Mouse (Mus musculus) forebrain, embryonic 16.5 days (tissue): ENCODE measurements around the gene Txndc8. TPM values are rescaled to one million over a fixed set of nuclear protein-coding genes. Genes with fewer than 3 reads are reported as not detected.

Experiments
- ATAC-seq: fragments of 200-750 bp; cut with Nextera tagmentation; 2 replicates; pipeline ENCODE4 v1.8.0; 2017; ENCODE audit warnings: mild to moderate bottlenecking, moderate library complexity
- H3K27ac ChIP-seq: fragments of 300-500 bp; sonication (generic); 2 replicates; pipeline ENCODE4 v1.5.1; 2014; ENCODE audit warnings: low read length, control low read depth
- H3K27me3 ChIP-seq: fragments of 300-500 bp; sonication (generic); replicated peaks from 2 replicates; pipeline ENCODE4 v1.6.1; 2014; ENCODE audit warnings: low read length; ENCODE audit not compliant: control insufficient read depth, insufficient read depth
- H3K36me3 ChIP-seq: fragments of 300-500 bp; sonication (generic); 2 replicates; pipeline ENCODE4 v1.6.1; 2014; ENCODE audit not compliant: control insufficient read depth, insufficient read depth
- H3K4me1 ChIP-seq: fragments of 300-500 bp; sonication (generic); replicated peaks from 2 replicates; pipeline ENCODE4 v1.6.1; 2014; ENCODE audit warnings: low read length; ENCODE audit not compliant: control insufficient read depth, insufficient read depth
- H3K4me2 ChIP-seq: fragments of 300-500 bp; sonication (generic); 2 replicates; pipeline ENCODE4 v1.6.1; 2014; ENCODE audit warnings: mild to moderate bottlenecking, low read length, control low read depth
- H3K4me3 ChIP-seq: fragments of 300-500 bp; sonication (generic); replicated peaks from 2 replicates; pipeline ENCODE4 v1.5.1; 2014; ENCODE audit warnings: mild to moderate bottlenecking, low read length, control low read depth
- H3K9ac ChIP-seq: fragments of 300-500 bp; sonication (generic); replicated peaks from 2 replicates; pipeline ENCODE4 v1.6.1; 2014; ENCODE audit warnings: low read depth, low read length, control low read depth
- H3K9me3 ChIP-seq: fragments of 300-500 bp; sonication (generic); 2 replicates; pipeline ENCODE4 v1.6.1; 2016; ENCODE audit warnings: low read length; ENCODE audit not compliant: control insufficient read depth
- WGBS: fragments of 180-500 bp; shearing (Covaris S2); extraction: QIAGEN DNeasy Blood & Tissue Kit; methylation state at CpG from one replicate; pipeline ENCODE4 v1.1.7; 2014; 5-methylcytosine and 5-hydroxymethylcytosine counted together
- polyA plus RNA-seq: library from polyadenylated mRNA; unstranded; fragments of >200 nt; fragmentation: Nextera tagmentation; extraction: Ambion mirVana; gene quantifications from 2 replicates; pipeline ENCODE4 v1.2.1, GENCODE M21; 2015

Gene Txndc8
- polyA plus RNA-seq, 1 experiment from 2014 or later: not detected

GRCm38 (mm10) chr4:57952416-57952815, 56.5 kb downstream of the Txndc8 start:
- Histone ChIP-seq H3K9me3 (peaks cover 2% of the 10 kb centered on the region; the same call in 1 of the 2 replicates), H3K4me2 (no peak overlapping the region), H3K9ac (no peak overlapping the region), H3K27ac (no peak overlapping the region), H3K4me1 (peaks cover 25% of the 10 kb centered on the region), H3K36me3 (peaks cover 21% of the 10 kb centered on the region), H3K4me3 (no peak overlapping the region), H3K27me3 (no peaks in the 10 kb centered on the region)
- 97% methylated on average over 3 of the region's 3 CpGs for WGBS
- ATAC-seq: no peak

GRCm38 (mm10) chr4:57949866-57950265, 59.1 kb downstream of the Txndc8 start:
- H3K27ac ChIP-seq: no peak overlapping the region
- ATAC-seq: no peak
- no peaks in the 10 kb centered on the region for H3K27me3 ChIP-seq
- WGBS: 93% methylated on average over 6 of the region's 6 CpGs
- peaks cover 21% of the 10 kb centered on the region for H3K36me3 ChIP-seq
- no peak overlapping the region for H3K4me2 ChIP-seq
- peaks cover 2% of the 10 kb centered on the region; the same call in 1 of the 2 replicates for H3K9me3 ChIP-seq
- no peak overlapping the region for H3K9ac ChIP-seq
- H3K4me3 ChIP-seq: no peak overlapping the region
- H3K4me1 ChIP-seq: peaks cover 12% of the 10 kb centered on the region

- Histone ChIP-seq H3K4me3 (no peak overlapping the region), H3K27me3 (no peaks in the 10 kb centered on the region), H3K36me3 (peaks cover 32% of the 10 kb centered on the region), H3K27ac (no peak overlapping the region), H3K4me1 (no peaks in the 10 kb centered on the region), H3K4me2 (no peak overlapping the region), H3K9ac (no peak overlapping the region), H3K9me3 (peaks cover 2% of the 10 kb centered on the region; the same call in 1 of the 2 replicates)
- 93% methylated on average over 4 of the region's 4 CpGs for WGBS
- no peak for ATAC-seq
These were observed 61.4 kb downstream of the Txndc8 start for GRCm38 (mm10) chr4:57947476-57947875.

- Histone ChIP-seq H3K4me3 (no peak overlapping the region), H3K27ac (no peak overlapping the region), H3K9me3 (peaks cover 2% of the 10 kb centered on the region; the same call in 1 of the 2 replicates), H3K27me3 (no peaks in the 10 kb centered on the region), H3K4me2 (no peak overlapping the region), H3K9ac (no peak overlapping the region), H3K4me1 (no peaks in the 10 kb centered on the region), H3K36me3 (peaks cover 35% of the 10 kb centered on the region)
- 87% methylated on average over 10 of the region's 10 CpGs for WGBS
- no peak for ATAC-seq
These were observed 61.9 kb downstream of the Txndc8 start for GRCm38 (mm10) chr4:57947036-57947435.

GRCm38 (mm10) chr4:57942892-57943291, 66.0 kb downstream of the Txndc8 start:
- H3K27me3 ChIP-seq: no peaks in the 10 kb centered on the region
- no peak for ATAC-seq
- no peaks in the 10 kb centered on the region for H3K9me3 ChIP-seq
- no peaks in the 10 kb centered on the region for H3K4me1 ChIP-seq
- H3K9ac ChIP-seq: no peak overlapping the region
- H3K4me2 ChIP-seq: no peak overlapping the region
- no peak overlapping the region for H3K4me3 ChIP-seq
- 91% methylated on average over 2 of the region's 2 CpGs for WGBS
- no peak overlapping the region for H3K27ac ChIP-seq
- H3K36me3 ChIP-seq: peaks cover 14% of the 10 kb centered on the region; the same call in 1 of the 2 replicates

GRCm38 (mm10) chr4:57940631-57941030, 68.3 kb downstream of the Txndc8 start:
- H3K36me3 ChIP-seq: peaks cover 14% of the 10 kb centered on the region; the same call in 1 of the 2 replicates
- WGBS: 89% methylated on average over 4 of the region's 4 CpGs
- ATAC-seq: no peak
- H3K9ac ChIP-seq: no peak overlapping the region
- H3K27ac ChIP-seq: no peak overlapping the region
- H3K9me3 ChIP-seq: no peaks in the 10 kb centered on the region
- H3K27me3 ChIP-seq: no peaks in the 10 kb centered on the region
- H3K4me2 ChIP-seq: no peak overlapping the region
- H3K4me3 ChIP-seq: no peak overlapping the region
- no peaks in the 10 kb centered on the region for H3K4me1 ChIP-seq

- no peak for ATAC-seq
- H3K9me3 ChIP-seq: no peaks in the 10 kb centered on the region
- H3K4me2 ChIP-seq: no peak overlapping the region
- no peak overlapping the region for H3K9ac ChIP-seq
- H3K36me3 ChIP-seq: 0 out of 2 replicates have a peak, but pooled peaks cover 2% of the 10 kb centered on the region
- no peaks in the 10 kb centered on the region for H3K27me3 ChIP-seq
- H3K4me3 ChIP-seq: no peak overlapping the region
- no peak overlapping the region for H3K27ac ChIP-seq
- no peaks in the 10 kb centered on the region for H3K4me1 ChIP-seq
- WGBS: 87% methylated on average over 6 of the region's 6 CpGs
These were observed 71.6 kb downstream of the Txndc8 start for GRCm38 (mm10) chr4:57937292-57937691.

GRCm38 (mm10) chr4:57934181-57934580, 74.7 kb downstream of the Txndc8 start:
- H3K4me2 ChIP-seq: no peak overlapping the region
- no peaks in the 10 kb centered on the region for H3K27me3 ChIP-seq
- no peaks in the 10 kb centered on the region for H3K9me3 ChIP-seq
- H3K4me3 ChIP-seq: no peak overlapping the region
- no peak overlapping the region for H3K27ac ChIP-seq
- no peak for ATAC-seq
- H3K36me3 ChIP-seq: no peaks in the 10 kb centered on the region
- 67% methylated on average over 5 of the region's 5 CpGs for WGBS
- H3K9ac ChIP-seq: no peak overlapping the region
- H3K4me1 ChIP-seq: no peaks in the 10 kb centered on the region
